Mouse (Mus musculus) MEL (cell line): ENCODE data around the gene Arl15.

Experiments
- MAFK ChIP-seq: IDR thresholded peaks from 2 replicates; pipeline ENCODE4 v1.6.1; 2011; ENCODE audit warnings: low read depth, mild to moderate bottlenecking, low read length, improper control_type of control experiment, borderline replicate concordance
- TCF12 ChIP-seq: IDR thresholded peaks from 2 replicates; pipeline ENCODE4 v1.6.1; 2014; ENCODE audit warnings: low read depth, mild to moderate bottlenecking, inconsistent platforms, low read length, improper control_type of control experiment, moderate library complexity
- UBTF ChIP-seq: IDR thresholded peaks from 2 replicates; pipeline ENCODE4 v1.6.1; 2012; ENCODE audit warnings: low read depth, mild to moderate bottlenecking, inconsistent platforms, low read length, improper control_type of control experiment, moderate library complexity, borderline replicate concordance; ENCODE audit not compliant: insufficient read depth
- USF1 ChIP-seq: IDR thresholded peaks from 2 replicates; pipeline ENCODE4 v1.6.1; 2014; ENCODE audit warnings: low read depth, mild to moderate bottlenecking, inconsistent platforms, low read length, improper control_type of control experiment, moderate library complexity

- TF ChIP-seq USF1 (no peak), UBTF (no peak), TCF12 (no peak), MAFK (no peak)
These were observed 46.1 kb downstream of the Arl15 start for GRCm38 (mm10) chr13:113840421-113840820.
